Mouse (Mus musculus) stomach, postnatal 0 days (tissue): ENCODE data around the gene Gm9945.

Experiments used
- CTCF ChIP-seq: IDR thresholded peaks from 2 replicates; pipeline ENCODE4 v1.5.1; 2016; ENCODE audit warnings: antibody characterized with exemption, low read depth, mild to moderate bottlenecking, moderate library complexity
- EP300 ChIP-seq: optimal IDR thresholded peaks from 2 replicates; pipeline ENCODE3; 2016; ENCODE audit warnings: antibody characterized with exemption

DNA sequence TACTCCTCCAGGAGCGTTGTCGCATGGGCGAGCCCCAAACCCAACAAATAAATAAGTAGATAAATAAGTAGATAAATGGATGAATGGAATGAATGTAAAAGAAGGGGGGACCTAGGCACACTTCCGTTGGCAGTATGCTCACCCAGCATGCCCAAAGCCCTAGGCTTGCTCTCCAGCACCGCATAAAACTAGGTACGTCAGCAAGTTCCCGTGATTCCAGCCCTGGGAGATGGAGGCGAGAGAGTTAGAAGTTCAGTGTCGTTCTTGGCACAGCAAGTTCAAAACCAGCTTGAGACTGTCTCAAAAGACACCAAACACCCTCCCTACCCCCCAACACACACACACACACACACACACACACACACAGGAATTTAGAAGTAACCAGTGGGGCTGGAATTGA lies 50.0 kb downstream of the Gm9945 start:
- no peak for TF ChIP-seq CTCF
- no peak for TF ChIP-seq EP300
